Mouse (Mus musculus) lung, embryonic 14.5 days (tissue): ENCODE results near the gene Celsr1. TPM values are rescaled to one million over a fixed set of nuclear protein-coding genes. Genes with fewer than 3 reads are reported as not detected.
A peak's percentile ranks its signal among the peaks of the same experiment; 100 is the strongest.
"Not testable (repeated sequence)": the region's sequence is repeated elsewhere in the genome, so short reads cannot be mapped to it uniquely, and the experiment has no call there.

ENCODE experiments used
- ATAC-seq: fragments of 200-750 bp; cut with Nextera tagmentation; 2 replicates; pipeline ENCODE4 v1.8.0; 2017; ENCODE audit warnings: mild to moderate bottlenecking, moderate TSS enrichment, moderate library complexity; ENCODE audit not compliant: insufficient read depth
- DNase-seq: peaks from one replicate; pipeline ENCODE4 v3.0.0-alpha.2; 2015
- H3K27ac ChIP-seq: fragments of 300-500 bp; sonication (generic); 2 replicates; pipeline ENCODE4 v1.5.1; 2014; ENCODE audit warnings: low read depth, mild to moderate bottlenecking, moderate library complexity
- H3K27me3 ChIP-seq: fragments of 300-500 bp; sonication (generic); 2 replicates; pipeline ENCODE4 v1.6.1; 2014; ENCODE audit warnings: low read length, control low read depth; ENCODE audit not compliant: insufficient read depth
- H3K36me3 ChIP-seq: fragments of 300-500 bp; sonication (generic); 2 replicates; pipeline ENCODE4 v1.6.1; 2014; ENCODE audit warnings: control low read depth; ENCODE audit not compliant: insufficient read depth
- H3K4me1 ChIP-seq: fragments of 300-500 bp; sonication (generic); 2 replicates; pipeline ENCODE4 v1.6.1; 2014; ENCODE audit warnings: antibody characterized with exemption, control low read depth; ENCODE audit not compliant: insufficient read depth
- H3K4me2 ChIP-seq: fragments of 300-500 bp; sonication (generic); 2 replicates; pipeline ENCODE4 v1.6.1; 2014; ENCODE audit warnings: mild to moderate bottlenecking
- H3K4me3 ChIP-seq: fragments of 300-500 bp; sonication (generic); 2 replicates; pipeline ENCODE4 v1.5.1; 2014; ENCODE audit warnings: low read depth, low read length
- H3K9ac ChIP-seq: fragments of 300-500 bp; sonication (generic); 2 replicates; pipeline ENCODE4 v1.6.1; 2014
- H3K9me3 ChIP-seq: fragments of 300-500 bp; sonication (generic); 2 replicates; pipeline ENCODE4 v1.6.1; 2016; ENCODE audit warnings: low read depth, low read length, control low read depth
- CTCF ChIP-seq: IDR thresholded peaks from 2 replicates; pipeline ENCODE4 v1.5.1; 2016; ENCODE audit warnings: antibody characterized with exemption, low read depth
- whole genome bisulfite sequencing: fragments of 180-500 bp; shearing (Covaris S2); extraction: QIAGEN DNeasy Blood & Tissue Kit; methylation state at CpG from one replicate; pipeline ENCODE4 v1.1.7; 2014; 5-methylcytosine and 5-hydroxymethylcytosine counted together
- polyA plus RNA-seq: library from polyadenylated mRNA; unstranded; fragments of >200 nt; fragmentation: Nextera tagmentation; extraction: Ambion mirVana; gene quantifications from 2 replicates; pipeline ENCODE4 v1.2.1, GENCODE M21; 2014

Celsr1 gene
- polyA plus RNA-seq, 1 experiment from 2014 or later: 9.9 TPM

DNA sequence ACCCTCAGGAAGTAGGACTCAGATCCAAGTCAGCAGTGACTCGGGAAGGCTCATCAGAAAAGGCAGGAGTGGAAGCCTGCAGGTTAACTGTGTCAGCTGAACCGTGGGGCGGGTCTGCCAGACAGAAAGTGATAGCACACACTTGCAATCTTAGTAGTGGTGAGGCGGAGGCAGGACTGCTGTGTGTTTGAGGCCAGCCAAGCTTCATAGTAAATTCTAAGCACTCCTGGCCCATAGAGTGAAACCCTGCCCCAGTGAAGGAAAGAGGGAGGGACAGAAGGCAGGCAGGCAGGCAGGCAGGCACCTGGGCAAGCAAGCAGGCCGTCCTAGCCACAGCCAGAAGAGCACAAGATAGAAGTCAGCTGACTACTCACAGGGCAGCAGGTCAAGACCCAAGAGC, 148.0 kb downstream of the Celsr1 start:
- 80% methylated on average over 5 of the region's 5 CpGs for WGBS
- no peak for ATAC-seq
- H3K36me3 ChIP-seq: peaks cover 66% of the 10 kb centered on the region

DNA sequence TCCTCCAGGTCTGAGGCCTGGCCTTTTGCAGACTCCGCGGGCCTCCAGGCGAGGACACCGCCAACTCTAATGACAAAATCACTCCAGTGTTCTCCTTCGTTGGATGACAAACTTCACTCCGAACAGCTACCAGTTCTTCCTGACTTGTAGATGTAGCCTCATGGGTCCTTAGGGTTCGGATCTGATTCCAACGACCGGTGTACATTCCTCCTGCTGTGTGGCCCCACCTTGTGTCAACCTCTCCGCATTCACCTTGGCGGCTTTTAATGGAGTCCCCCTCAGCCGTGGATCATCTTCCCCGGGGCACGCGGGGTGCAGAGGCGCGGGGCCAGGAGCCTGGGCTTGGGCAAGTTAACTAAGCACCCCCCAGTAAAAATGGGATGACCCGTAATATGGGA, 154.1 kb downstream of the Celsr1 start:
- Histone ChIP-seq H3K36me3 (peaks cover 51% of the 10 kb centered on the region), H3K4me2 (peak overlapping the region; percentile 77), H3K9ac (peak overlapping the region; percentile 81), H3K4me1 (0 out of 2 replicates have a peak, but pooled peaks cover 4% of the 10 kb centered on the region), H3K9me3 (no peaks in the 10 kb centered on the region), H3K27me3 (no peaks in the 10 kb centered on the region), H3K4me3 (peak overlapping the region; percentile 69), H3K27ac (peak overlapping the region; percentile 89)
- ATAC-seq: peak; percentile 24; the same call in 1 of the 2 replicates
- 1% methylated on average over 18 of the region's 18 CpGs for WGBS
- no peak for TF ChIP-seq CTCF
- no peak for DNase-seq

More for the DNA sequence above, 148.0 kb downstream of the Celsr1 start:
- no peaks in the 10 kb centered on the region for H3K27me3 ChIP-seq
- H3K4me2 ChIP-seq: no peak overlapping the region
- H3K9ac ChIP-seq: no peak overlapping the region
- H3K4me1 ChIP-seq: no peaks in the 10 kb centered on the region
- no peak for TF ChIP-seq CTCF
- no peak for DNase-seq
- no peak overlapping the region for H3K4me3 ChIP-seq
- H3K9me3 ChIP-seq: no peaks in the 10 kb centered on the region
- no peak overlapping the region for H3K27ac ChIP-seq

DNA sequence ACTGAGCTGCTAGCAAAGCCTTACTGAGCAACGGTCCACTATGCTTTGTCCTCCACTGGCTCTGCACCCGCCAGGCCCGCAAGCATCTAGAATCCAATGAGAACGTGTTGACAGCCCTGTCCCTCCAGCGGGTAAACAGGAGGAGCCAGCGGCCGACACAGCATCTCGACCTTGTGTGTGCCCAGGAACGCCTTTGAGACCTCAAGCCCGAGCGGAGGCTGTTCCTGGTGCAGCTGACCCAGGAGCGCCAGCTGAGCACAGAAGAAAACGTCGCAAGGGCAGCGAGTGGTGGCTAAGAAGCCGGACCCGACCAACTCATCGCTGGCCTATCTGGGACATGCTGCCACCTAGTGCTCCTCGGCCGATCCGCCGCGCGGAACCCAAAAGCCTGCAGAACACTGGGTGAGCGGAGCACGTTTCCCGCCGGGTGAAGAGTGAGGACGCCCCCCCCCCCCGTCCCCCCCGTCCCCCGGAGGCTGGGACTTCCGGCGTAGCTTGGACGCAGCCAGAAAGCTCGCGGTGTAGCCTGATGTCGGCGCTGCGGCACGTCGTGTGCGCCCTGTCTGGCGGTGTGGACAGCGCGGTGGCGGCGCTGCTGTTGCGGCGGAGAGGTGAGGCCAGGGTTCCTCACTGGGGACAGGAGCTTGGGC, 154.6 kb downstream of the Celsr1 start, which contains the start of gene Trmu:
Trmu (plus strand) TSS at position 465 of the 650 bp plus-strand sequence.
- peak; percentile 96 for ATAC-seq
- 1% methylated on average over 50 of the region's 50 CpGs for WGBS

DNA sequence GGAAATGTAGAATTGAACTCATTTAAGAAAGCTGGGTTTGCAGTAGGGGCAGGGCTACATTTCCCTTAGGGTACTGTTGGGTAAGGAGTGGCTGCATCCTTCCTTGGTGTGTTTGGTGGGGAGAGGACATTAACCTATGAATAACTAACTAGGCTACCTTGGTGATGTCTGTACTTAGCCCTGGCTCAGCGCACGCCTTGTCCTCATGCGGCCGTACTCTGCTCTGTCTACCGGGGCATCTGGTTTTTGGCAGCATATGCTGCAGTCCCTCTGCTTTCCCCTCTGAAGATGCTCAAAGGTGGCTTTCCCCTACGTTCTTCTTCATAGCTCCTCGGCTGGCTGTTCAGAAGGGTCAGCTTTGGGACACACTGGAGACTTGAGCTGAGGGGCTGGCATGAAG, 156.2 kb downstream of the Celsr1 start:
- WGBS: 84% methylated on average over 7 of the region's 7 CpGs
- H3K4me1 ChIP-seq: 0 out of 2 replicates have a peak, but pooled peaks cover 4% of the 10 kb centered on the region

More for the DNA sequence above, 154.6 kb downstream of the Celsr1 start, which contains the start of gene Trmu:
- Histone ChIP-seq H3K4me3 (peak within 1 kb of the TSS; percentile 69), H3K9ac (peak within 1 kb of the TSS; percentile 81), H3K27me3 (no peaks in the 10 kb centered on the region), H3K4me2 (peak within 1 kb of the TSS; percentile 77), H3K4me1 (0 out of 2 replicates have a peak, but pooled peaks cover 4% of the 10 kb centered on the region), H3K36me3 (peaks cover 52% of the 10 kb centered on the region), H3K9me3 (no peaks in the 10 kb centered on the region), H3K27ac (peak within 1 kb of the TSS; percentile 89)
- DNase-seq: peak; percentile 96
- peak; percentile 72 for TF ChIP-seq CTCF

DNA sequence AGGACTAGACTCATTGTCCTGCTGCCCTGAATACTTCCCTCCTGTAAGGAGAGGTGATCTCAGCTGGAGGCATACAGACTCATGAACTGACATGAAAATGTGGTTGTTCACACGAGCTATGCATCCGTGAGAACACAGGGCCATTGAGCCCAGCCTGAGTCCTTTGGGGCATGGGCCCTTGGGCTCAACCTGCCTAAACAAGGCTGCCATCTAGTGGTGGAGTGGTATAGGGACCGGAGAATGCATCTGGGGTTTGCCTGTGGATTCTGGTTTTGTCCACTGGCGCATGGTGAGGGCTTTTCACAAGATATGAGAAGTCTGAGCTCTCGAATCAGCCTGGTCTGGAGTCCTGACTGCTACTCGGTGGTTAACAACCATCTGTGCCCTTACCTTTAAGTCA, 165.9 kb downstream of the Celsr1 start:
- H3K4me2 ChIP-seq: no peak overlapping the region
- ATAC-seq (0 out of 2 replicates have a peak, but pooled peaks have one; percentile 62), DNase-seq (peak; percentile 86)
- no peak overlapping the region for H3K9ac ChIP-seq
- TF ChIP-seq CTCF: peak; percentile 90
- no peak overlapping the region for H3K4me3 ChIP-seq
- H3K36me3 ChIP-seq: peaks cover 98% of the 10 kb centered on the region
- 43% methylated on average over 6 of the region's 6 CpGs for WGBS
- no peaks in the 10 kb centered on the region for H3K9me3 ChIP-seq
- no peak overlapping the region for H3K27ac ChIP-seq
- H3K4me1 ChIP-seq: no peaks in the 10 kb centered on the region
- H3K27me3 ChIP-seq: no peaks in the 10 kb centered on the region

More for the DNA sequence above, 156.2 kb downstream of the Celsr1 start:
- H3K36me3 ChIP-seq: peaks cover 51% of the 10 kb centered on the region
- no peak overlapping the region for H3K4me2 ChIP-seq
- H3K27ac ChIP-seq: no peak overlapping the region
- no peak for DNase-seq
- H3K9ac ChIP-seq: no peak overlapping the region
- TF ChIP-seq CTCF: no peak
- no peaks in the 10 kb centered on the region for H3K27me3 ChIP-seq
- no peak for ATAC-seq
- no peaks in the 10 kb centered on the region for H3K9me3 ChIP-seq
- H3K4me3 ChIP-seq: no peak overlapping the region

DNA sequence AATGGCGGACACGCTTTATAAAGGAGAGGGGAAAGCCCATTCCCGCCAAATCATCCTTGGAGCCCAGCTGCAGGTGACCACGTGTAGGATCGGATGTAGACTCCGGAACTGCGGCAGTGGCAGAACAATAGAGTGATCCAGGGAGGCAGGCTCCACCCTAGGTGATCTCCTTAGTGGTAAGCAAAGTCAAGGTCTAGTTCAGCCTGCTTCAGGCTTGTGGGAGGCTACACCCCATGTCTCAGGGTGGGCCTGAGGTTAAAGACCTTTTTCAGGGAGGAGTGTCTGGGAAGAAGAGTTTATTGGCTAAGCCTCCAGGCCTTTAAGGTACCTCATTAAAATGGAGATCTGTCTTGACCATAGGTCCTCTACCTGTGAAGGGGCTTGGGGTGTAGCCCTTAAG, 167.7 kb downstream of the Celsr1 start:
- H3K36me3 ChIP-seq: peaks cover 96% of the 10 kb centered on the region
- not testable (repeated sequence) for H3K4me3 ChIP-seq, H3K9ac ChIP-seq, H3K27ac ChIP-seq, H3K4me1 ChIP-seq, H3K27me3 ChIP-seq, H3K9me3 ChIP-seq, ATAC-seq, H3K4me2 ChIP-seq, DNase-seq
- 90% methylated on average over 7 of the region's 7 CpGs for WGBS

DNA sequence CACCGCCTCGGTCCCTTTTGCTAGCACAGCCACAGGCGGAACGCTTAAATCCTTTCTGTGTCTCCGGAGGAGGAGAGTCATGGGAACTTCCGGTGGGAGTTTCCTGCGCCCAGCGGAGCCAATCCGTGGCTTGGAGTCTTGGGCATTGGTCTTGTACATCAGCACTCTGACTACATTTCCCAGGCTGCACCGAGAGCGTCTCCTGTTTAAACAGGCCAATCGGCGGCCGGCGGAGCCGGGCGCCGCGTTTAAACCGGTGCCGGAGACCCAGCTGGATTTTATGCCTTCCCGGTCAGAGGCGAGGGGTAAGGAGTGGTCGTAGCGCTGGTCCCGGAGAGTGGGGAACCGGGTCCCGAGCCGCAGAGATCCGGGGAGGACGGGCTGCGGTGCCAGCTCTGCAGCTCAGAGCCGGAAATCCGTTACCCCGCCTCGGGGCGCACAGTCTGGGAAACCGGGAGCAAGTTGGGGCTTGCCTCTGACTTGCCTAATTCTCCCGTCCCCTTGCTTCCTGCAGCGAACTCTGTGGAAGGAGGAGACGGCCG, 174.0 kb downstream of the Celsr1 start, which contains the start of gene Gtse1:
Gtse1 (plus strand) TSS at position 256 of the 542 bp plus-strand sequence.
- ATAC-seq: peak; percentile 99
- H3K36me3 ChIP-seq: peaks cover 35% of the 10 kb centered on the region
- H3K9me3 ChIP-seq: no peaks in the 10 kb centered on the region
- peaks cover 16% of the 10 kb centered on the region for H3K4me1 ChIP-seq
- H3K4me2 ChIP-seq: peak within 1 kb of the TSS; percentile 89
- TF ChIP-seq CTCF: no peak
- under 1% methylated on average over 42 of the region's 42 CpGs for WGBS
- peak within 1 kb of the TSS; percentile 71 for H3K9ac ChIP-seq
- H3K4me3 ChIP-seq: peak within 1 kb of the TSS; percentile 76
- no peaks in the 10 kb centered on the region for H3K27me3 ChIP-seq
- H3K27ac ChIP-seq: peak within 1 kb of the TSS; percentile 48
- peak; percentile 98 for DNase-seq
